Mouse (Mus musculus) adrenal gland, postnatal 25 days (tissue): Measurements from ENCODE around the gene Cyp2e1. TPM values are rescaled to one million over a fixed set of nuclear protein-coding genes. Genes with fewer than 3 reads are reported as not detected.
"Not testable (repeated sequence)": the region's sequence is repeated elsewhere in the genome, so short reads cannot be mapped to it uniquely, and the experiment has no call there.

Experiments used
- DNase-seq: peaks from one replicate; pipeline ENCODE4 v3.0.0; 2021; ENCODE audit warnings: mixed read lengths
- long read RNA-seq: library from polyadenylated mRNA; stranded (forward); transcript quantifications from one replicate; pipeline ENCODE4 v2.0.0, GENCODE M21; 2021
- total RNA-seq: library from RNA; stranded (reverse); gene quantifications from 2 replicates; pipeline ENCODE4 v1.2.3, GENCODE M21; 2021

The Cyp2e1 gene
- 116 and 195 TPM in 2 replicates for total RNA-seq
- long read RNA-seq, transcript Cyp2e1-201 (9 exons, 1,833 nt), result major isoform, 1,607 of 1,743 reads
- long read RNA-seq, partial matches to known transcripts, result 109 of 1,743 reads
- long read RNA-seq, other reads (novel, unspliced or antisense), result 26 of 1,743 reads

GRCm38 (mm10) chr7:140763447-140764020, at the start of gene Cyp2e1:
Cyp2e1 (plus strand) TSS chr7:140763739.
- DNase-seq, result no peak

- DNase-seq, result peak; percentile 17
These were observed 46.1 kb upstream of the Cyp2e1 start for GRCm38 (mm10) chr7:140717155-140718055.

GRCm38 (mm10) chr7:140721095-140721494, 42.4 kb upstream of the Cyp2e1 start:
- no peak for DNase-seq

GRCm38 (mm10) chr7:140725558-140725957, 38.0 kb upstream of the Cyp2e1 start:
- no peak for DNase-seq

DNA sequence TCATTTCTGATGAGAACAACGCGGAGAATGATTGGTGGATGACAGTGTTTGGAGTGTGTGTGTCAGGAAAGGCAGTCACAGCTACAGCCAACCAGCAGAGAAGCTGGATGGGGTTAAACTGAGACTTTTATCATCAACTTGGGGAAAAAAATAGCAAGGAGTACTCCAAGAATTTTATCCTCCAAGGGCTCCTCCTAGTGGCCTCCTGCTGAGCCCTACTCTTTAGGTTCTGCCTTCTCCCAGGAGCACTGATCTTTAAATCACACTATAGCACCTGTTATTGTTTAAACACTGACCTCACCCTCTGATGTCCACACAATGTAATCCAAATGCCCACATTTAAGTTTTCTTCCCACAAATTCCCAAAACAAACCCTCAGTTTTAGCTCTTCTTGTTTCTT, 30.4 kb upstream of the Cyp2e1 start:
- no peak for DNase-seq

GRCm38 (mm10) chr7:140747402-140747801, 16.1 kb upstream of the Cyp2e1 start:
- DNase-seq, result no peak

DNA sequence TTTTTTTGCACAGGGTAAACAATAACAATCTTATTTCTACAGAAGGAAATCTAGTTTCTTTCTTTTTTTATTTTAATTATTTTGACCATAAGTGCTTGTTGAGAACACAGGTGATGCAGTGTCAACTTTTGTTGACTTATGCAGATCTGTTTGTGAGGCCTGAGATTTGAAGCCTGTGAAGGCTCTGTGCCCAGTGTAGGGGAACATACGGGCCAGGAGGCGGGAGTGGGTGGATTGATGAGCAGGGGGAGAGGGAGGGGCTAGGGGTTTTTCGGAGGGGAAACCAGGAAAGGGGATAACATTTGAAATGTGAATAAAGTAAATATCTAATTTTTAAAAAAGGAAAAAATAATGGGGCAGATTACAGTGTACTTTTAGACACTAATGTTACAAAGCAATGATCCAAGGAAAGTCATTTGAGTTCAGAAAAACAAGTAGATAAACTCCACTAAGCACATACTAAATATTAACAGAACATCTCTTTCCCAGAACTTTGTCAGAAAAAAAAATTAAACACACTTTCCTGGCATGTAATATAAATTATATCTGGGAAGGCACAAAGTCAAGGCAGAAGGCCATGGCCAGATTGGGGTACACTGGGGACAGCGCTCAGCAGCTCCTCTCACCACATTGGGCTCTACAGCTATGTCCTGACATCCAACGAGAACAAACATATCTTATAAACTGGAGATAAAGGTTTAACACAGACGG, 15.3 kb upstream of the Cyp2e1 start:
- no peak for DNase-seq

- no peak for DNase-seq
These were observed 14.7 kb upstream of the Cyp2e1 start for GRCm38 (mm10) chr7:140748827-140749160.

- no peak for DNase-seq
These were observed 9.0 kb upstream of the Cyp2e1 start for GRCm38 (mm10) chr7:140754556-140754955.

DNA sequence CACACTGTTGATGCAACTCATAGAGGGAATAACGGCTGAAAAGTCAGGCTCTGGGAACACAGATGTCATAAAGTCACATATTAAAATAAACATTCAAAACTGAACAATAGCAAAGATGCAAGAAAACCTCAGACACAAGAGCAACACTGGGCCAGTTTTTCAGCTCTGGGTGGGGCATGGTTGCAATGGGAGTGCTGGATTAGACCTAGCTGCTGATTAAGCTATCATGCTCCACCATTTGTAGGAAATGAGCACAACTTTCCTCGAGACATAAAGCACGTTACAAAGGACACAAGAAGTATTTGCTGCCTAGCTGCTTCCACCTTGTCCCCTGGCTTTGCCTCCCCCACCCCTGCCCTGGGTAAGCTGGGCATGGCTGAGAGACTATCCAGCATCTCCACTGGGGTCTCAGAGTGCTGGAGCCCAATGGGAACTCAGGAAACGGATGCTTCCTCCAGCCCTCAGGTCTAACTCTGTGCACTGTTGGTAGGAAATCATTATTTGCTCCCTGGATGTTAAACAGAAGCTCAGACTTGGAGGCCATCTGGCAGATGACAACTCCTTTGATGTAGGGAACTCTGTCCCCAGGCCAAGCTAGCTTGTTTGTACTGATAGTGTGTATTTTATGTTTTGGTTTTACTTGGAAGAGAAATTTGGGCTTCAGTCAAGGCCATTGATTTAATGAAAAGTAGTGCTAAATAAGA, 7.2 kb upstream of the Cyp2e1 start:
- no peak for DNase-seq

GRCm38 (mm10) chr7:140760647-140761046, 2.9 kb upstream of the Cyp2e1 start:
- DNase-seq, result no peak

DNA sequence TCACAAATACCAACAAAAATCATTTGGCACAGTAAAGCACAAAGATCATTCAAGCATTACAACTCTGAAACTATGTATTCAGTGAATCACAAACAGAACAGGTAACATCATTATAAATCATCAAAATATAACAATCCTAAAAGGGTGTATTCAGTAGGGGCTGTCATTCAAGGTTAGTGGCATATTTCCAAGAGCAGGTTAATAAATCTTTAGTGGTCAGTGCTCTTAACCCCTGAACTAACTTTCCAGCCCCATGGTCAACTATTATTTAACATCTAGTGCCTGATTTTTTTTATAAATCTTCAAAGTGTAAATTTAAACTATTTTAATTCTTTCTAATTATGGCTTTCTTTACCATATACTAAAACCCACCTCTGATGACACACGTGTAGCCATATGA, 1.9 kb downstream of the Cyp2e1 start:
- not testable (repeated sequence) for DNase-seq

DNA sequence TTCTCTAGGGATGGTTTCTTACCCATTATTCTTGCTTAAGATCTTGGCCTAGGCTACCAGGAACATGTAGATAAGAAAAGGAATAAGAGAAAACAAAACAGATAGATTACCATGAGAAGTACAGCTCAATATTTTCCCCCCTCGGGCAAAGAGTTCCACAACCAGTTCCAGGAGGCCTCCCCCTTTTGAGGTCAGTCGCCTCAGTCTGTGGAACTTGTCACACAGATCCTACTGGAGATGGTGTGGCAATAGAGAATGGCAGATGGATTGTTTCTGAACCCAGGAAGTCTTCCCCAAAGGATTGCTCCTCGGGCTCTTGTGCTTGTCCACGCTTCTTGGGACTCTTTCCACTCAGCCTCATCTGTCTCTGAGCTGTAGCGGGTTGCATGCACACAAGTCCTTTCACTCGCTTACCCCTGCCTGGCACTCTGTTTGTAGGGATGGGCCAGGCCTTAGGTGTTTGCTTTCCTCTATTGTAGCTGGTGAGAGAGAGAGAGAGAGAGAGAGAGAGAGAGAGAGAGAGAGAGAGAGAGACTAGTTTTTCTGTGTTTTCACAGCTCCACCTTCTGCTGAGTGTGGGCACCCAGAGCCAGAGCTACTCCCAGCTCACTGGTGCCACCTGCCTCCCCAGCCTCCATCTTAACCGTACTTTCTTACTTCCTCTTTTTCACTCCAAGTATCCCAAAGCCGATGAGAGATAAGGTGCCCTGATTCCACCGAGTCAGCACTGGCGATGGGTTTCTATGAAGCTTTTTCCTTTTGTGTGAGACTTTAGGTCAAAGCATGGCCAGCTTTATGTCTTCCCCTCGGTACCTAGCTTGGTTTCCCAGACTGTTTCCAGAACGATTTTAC, 2.6 kb downstream of the Cyp2e1 start:
- no peak for DNase-seq

GRCm38 (mm10) chr7:140780548-140780947, 17.0 kb downstream of the Cyp2e1 start:
- DNase-seq, result no peak

GRCm38 (mm10) chr7:140787406-140788052, 24.0 kb downstream of the Cyp2e1 start, which contains the start of gene Syce1:
Syce1 (minus strand) TSS chr7:140787852.
- DNase-seq, result no peak

- DNase-seq, result no peak
These were observed 24.5 kb downstream of the Cyp2e1 start for GRCm38 (mm10) chr7:140788053-140788435.

- no peak for DNase-seq
These were observed 30.0 kb downstream of the Cyp2e1 start for GRCm38 (mm10) chr7:140793541-140793940.

GRCm38 (mm10) chr7:140797619-140798018, 34.1 kb downstream of the Cyp2e1 start:
- DNase-seq, result no peak

GRCm38 (mm10) chr7:140798212-140798611, 34.7 kb downstream of the Cyp2e1 start:
- no peak for DNase-seq

DNA sequence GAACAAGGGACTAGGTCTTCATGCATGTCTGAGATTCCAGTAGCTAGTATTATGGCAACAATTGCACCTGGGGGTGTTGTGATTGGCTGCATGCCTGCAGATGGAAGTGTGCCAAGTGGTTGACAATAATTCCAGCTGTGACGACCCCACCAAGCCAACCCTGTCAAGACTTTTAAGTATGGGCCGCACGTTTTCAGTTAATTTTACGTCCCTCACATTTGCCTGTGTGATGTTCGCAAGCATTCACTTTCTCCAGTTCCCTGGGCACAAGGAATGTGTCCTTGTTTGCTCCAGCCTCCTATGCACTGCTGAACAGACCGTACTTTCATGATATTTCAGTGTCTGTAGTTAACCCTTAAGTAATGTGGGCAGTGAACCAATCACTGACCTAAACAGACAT, 39.1 kb downstream of the Cyp2e1 start:
- no peak for DNase-seq

- peak; percentile 56 for DNase-seq
These were observed 42.2 kb downstream of the Cyp2e1 start for GRCm38 (mm10) chr7:140805704-140806103.
